Mouse (Mus musculus): Measurements from ENCODE around the gene Sds. TPM values are rescaled to one million over a fixed set of nuclear protein-coding genes. Genes with fewer than 3 reads are reported as not detected.

Sds gene
- polyA plus RNA-seq, 1 experiment from 2014 or later: not detected

DNA sequence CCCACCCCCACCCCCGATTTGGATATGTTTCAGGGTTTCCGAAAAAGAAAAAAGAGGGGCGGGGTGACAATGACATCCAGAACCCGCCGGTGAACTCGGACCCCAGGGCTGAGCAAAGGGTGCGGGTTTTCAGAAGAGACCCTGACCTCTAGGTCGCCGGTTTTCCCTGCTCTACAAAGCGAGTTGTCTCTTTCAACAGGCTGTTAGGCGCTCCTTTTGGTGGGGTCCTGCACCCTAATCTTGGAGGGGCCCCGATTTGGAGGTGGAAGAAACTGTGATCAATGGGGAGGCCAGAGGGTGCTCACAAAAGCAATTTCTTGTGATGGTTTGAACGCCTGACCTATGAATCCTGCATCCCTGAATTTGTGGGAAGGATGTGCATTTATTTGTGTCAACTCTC lies 37.9 kb upstream of the Sds start:
- Histone ChIP-seq H3K4me3 (ENCODE audit: low read length) (no peak overlapping the region), H3K4me2 (ENCODE audit: low read depth, low read length) (no peak overlapping the region), H3K9ac (ENCODE audit: low read length) (no peak overlapping the region), H3K4me1 (replicated peaks; ENCODE audit: control insufficient read depth, insufficient read depth, low read length) (peaks cover 13% of the 10 kb centered on the region; the same call in 1 of the 2 replicates), H3K27me3 (ENCODE audit: control insufficient read depth, insufficient read depth, low read depth, low read length) (peaks cover 80% of the 10 kb centered on the region), H3K36me3 (ENCODE audit: control insufficient read depth, insufficient read depth, low read length) (no peaks in the 10 kb centered on the region), H3K27ac (ENCODE audit: low read length) (no peak overlapping the region), H3K9me3 (ENCODE audit: control insufficient read depth, low read length) (no peaks in the 10 kb centered on the region)
- 2% methylated on average over 13 of the region's 13 CpGs for WGBS
- ATAC-seq (ENCODE audit: low read depth): no peak

DNA sequence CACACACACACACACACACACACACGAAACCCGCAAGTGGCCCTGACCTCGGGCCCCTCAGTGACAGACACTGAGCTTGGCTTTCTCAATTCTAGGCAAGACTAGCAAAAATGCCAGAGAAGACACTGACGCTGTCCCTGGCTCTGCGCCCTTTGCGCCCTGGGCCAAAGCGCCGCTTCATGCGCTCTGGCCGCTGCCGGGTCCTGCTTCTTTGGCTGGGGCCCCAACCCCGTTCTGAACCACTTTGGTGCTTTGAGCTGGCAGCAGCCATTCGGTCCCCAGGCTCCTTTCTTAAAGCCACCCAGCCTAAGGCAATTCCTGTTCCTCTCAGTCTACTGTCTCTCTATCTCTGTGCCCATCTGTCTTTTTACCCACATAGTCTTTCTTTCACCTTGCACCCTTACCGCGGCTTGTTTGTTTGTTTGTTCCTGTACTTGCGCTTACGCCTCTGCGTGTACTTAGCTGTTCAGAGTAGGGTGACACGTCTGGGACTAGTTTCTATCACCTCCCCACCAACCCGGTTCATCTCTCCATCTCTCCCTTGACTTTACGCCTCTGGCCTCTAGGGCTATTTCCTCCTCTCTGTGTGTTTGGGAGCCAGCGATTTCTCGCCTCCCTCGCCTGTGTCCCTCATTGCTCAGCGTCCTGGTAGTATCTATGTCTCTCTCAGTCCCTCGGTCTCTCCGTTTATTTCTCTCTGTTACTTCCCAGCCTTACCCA lies 37.2 kb upstream of the Sds start:
- H3K36me3 ChIP-seq (ENCODE audit: control insufficient read depth, insufficient read depth, low read length): no peaks in the 10 kb centered on the region
- H3K4me2 ChIP-seq (ENCODE audit: low read depth, low read length): no peak overlapping the region
- H3K9ac ChIP-seq (ENCODE audit: low read length): no peak overlapping the region
- WGBS: under 1% methylated on average over 26 of the region's 27 CpGs
- no peak for ATAC-seq (ENCODE audit: low read depth)
- H3K4me3 ChIP-seq (ENCODE audit: low read length): no peak overlapping the region
- H3K27me3 ChIP-seq (ENCODE audit: control insufficient read depth, insufficient read depth, low read depth, low read length): peaks cover 73% of the 10 kb centered on the region
- no peak overlapping the region for H3K27ac ChIP-seq (ENCODE audit: low read length)
- peaks cover 13% of the 10 kb centered on the region; the same call in 1 of the 2 replicates for H3K4me1 ChIP-seq (replicated peaks; ENCODE audit: control insufficient read depth, insufficient read depth, low read length)
- no peaks in the 10 kb centered on the region for H3K9me3 ChIP-seq (ENCODE audit: control insufficient read depth, low read length)

- Histone ChIP-seq H3K9me3 (ENCODE audit: control insufficient read depth, low read length) (no peaks in the 10 kb centered on the region), H3K27me3 (ENCODE audit: control insufficient read depth, insufficient read depth, low read depth, low read length) (peaks cover 64% of the 10 kb centered on the region), H3K9ac (ENCODE audit: low read length) (no peak overlapping the region), H3K36me3 (ENCODE audit: control insufficient read depth, insufficient read depth, low read length) (no peaks in the 10 kb centered on the region), H3K4me2 (ENCODE audit: low read depth, low read length) (peak overlapping the region; percentile 53), H3K4me3 (ENCODE audit: low read length) (peak overlapping the region; percentile 37), H3K27ac (ENCODE audit: low read length) (no peak overlapping the region), H3K4me1 (replicated peaks; ENCODE audit: control insufficient read depth, insufficient read depth, low read length) (peaks cover 13% of the 10 kb centered on the region; the same call in 1 of the 2 replicates)
- WGBS: under 1% methylated on average over 58 of the region's 61 CpGs
- ATAC-seq (ENCODE audit: low read depth): no peak
Measured at GRCm38 (mm10) chr5:120439887-120440670, 36.2 kb upstream of the Sds start.

DNA sequence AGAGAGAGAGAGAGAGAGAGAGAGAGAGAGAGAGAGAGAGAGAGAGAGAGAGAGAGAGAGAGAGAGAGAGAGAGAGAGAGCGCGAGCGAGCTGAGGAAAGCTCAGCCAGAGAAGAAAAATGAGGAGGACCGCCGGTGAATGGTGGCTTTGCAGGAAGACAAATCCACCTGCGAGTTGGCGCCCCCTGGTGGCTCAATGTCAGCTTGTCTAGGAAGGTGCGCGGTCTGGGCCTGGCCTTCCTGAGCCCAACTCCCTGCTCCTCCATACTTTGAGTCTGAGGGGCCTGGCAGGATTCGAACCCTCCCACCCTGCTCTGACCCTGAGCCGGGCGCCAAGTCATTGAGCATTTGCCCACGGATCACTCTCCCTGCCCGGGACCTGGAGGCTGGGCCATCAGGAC lies 35.6 kb upstream of the Sds start:
- H3K4me2 ChIP-seq (ENCODE audit: low read depth, low read length): peak overlapping the region; percentile 53
- no peaks in the 10 kb centered on the region for H3K36me3 ChIP-seq (ENCODE audit: control insufficient read depth, insufficient read depth, low read length)
- no peaks in the 10 kb centered on the region for H3K9me3 ChIP-seq (ENCODE audit: control insufficient read depth, low read length)
- H3K9ac ChIP-seq (ENCODE audit: low read length): no peak overlapping the region
- ATAC-seq (ENCODE audit: low read depth): peak; percentile 45; the same call in 1 of the 2 replicates
- peaks cover 13% of the 10 kb centered on the region; the same call in 1 of the 2 replicates for H3K4me1 ChIP-seq (replicated peaks; ENCODE audit: control insufficient read depth, insufficient read depth, low read length)
- H3K4me3 ChIP-seq (ENCODE audit: low read length): peak overlapping the region; percentile 37
- H3K27ac ChIP-seq (ENCODE audit: low read length): no peak overlapping the region
- peaks cover 60% of the 10 kb centered on the region for H3K27me3 ChIP-seq (ENCODE audit: control insufficient read depth, insufficient read depth, low read depth, low read length)
- WGBS: 3% methylated on average over 13 of the region's 14 CpGs

GRCm38 (mm10) chr5:120447305-120447704 lies 29.0 kb upstream of the Sds start:
- H3K9me3 ChIP-seq (ENCODE audit: control insufficient read depth, low read length): no peaks in the 10 kb centered on the region
- no peak for ATAC-seq (ENCODE audit: low read depth)
- H3K4me3 ChIP-seq (ENCODE audit: low read length): no peak overlapping the region
- no peaks in the 10 kb centered on the region for H3K4me1 ChIP-seq (replicated peaks; ENCODE audit: control insufficient read depth, insufficient read depth, low read length)
- H3K9ac ChIP-seq (ENCODE audit: low read length): no peak overlapping the region
- H3K27me3 ChIP-seq (ENCODE audit: control insufficient read depth, insufficient read depth, low read depth, low read length): peaks cover 12% of the 10 kb centered on the region
- H3K4me2 ChIP-seq (ENCODE audit: low read depth, low read length): no peak overlapping the region
- no peaks in the 10 kb centered on the region for H3K36me3 ChIP-seq (ENCODE audit: control insufficient read depth, insufficient read depth, low read length)
- no peak overlapping the region for H3K27ac ChIP-seq (ENCODE audit: low read length)
- 19% methylated on average over 13 of the region's 13 CpGs for WGBS

DNA sequence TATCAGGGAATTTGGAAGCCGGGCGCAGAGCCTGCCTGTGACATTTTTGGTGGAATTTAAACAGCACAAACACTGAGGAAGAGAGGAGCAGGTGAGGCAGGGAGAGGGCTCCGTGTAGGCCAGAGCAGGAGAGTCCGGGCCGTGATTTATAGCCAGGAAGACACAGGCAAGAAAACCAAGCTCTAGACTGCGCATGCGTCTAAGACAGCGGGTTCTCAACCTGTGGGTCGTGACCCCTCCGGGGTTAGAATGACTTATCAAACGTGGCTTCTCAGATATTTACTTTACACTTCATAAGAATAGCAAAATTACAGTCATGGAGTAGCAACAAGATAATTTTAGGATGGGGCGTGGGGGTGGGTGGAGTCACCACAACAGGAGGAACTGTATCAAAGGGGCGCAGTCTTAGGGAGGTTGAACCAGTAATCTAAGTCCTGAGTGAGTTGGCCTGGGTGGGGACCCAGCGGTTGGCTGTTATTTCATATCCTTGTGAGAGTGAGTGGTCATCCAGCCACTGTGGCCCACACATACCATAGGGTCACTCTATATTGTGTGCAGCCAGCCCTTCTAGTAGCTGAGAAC lies 21.5 kb upstream of the Sds start:
- no peak overlapping the region for H3K9ac ChIP-seq (ENCODE audit: low read length)
- no peaks in the 10 kb centered on the region for H3K9me3 ChIP-seq (ENCODE audit: control insufficient read depth, low read length)
- no peak overlapping the region for H3K4me2 ChIP-seq (ENCODE audit: low read depth, low read length)
- ATAC-seq (ENCODE audit: low read depth): no peak
- no peaks in the 10 kb centered on the region for H3K36me3 ChIP-seq (ENCODE audit: control insufficient read depth, insufficient read depth, low read length)
- no peak overlapping the region for H3K27ac ChIP-seq (ENCODE audit: low read length)
- peaks cover 15% of the 10 kb centered on the region for H3K27me3 ChIP-seq (ENCODE audit: control insufficient read depth, insufficient read depth, low read depth, low read length)
- H3K4me3 ChIP-seq (ENCODE audit: low read length): no peak overlapping the region
- 34% methylated on average over 14 of the region's 14 CpGs for WGBS
- no peaks in the 10 kb centered on the region for H3K4me1 ChIP-seq (replicated peaks; ENCODE audit: control insufficient read depth, insufficient read depth, low read length)

- Histone ChIP-seq H3K9me3 (ENCODE audit: control insufficient read depth, low read length) (no peaks in the 10 kb centered on the region), H3K27ac (ENCODE audit: low read length) (no peak overlapping the region), H3K4me1 (replicated peaks; ENCODE audit: control insufficient read depth, insufficient read depth, low read length) (no peaks in the 10 kb centered on the region), H3K36me3 (ENCODE audit: control insufficient read depth, insufficient read depth, low read length) (no peaks in the 10 kb centered on the region), H3K27me3 (ENCODE audit: control insufficient read depth, insufficient read depth, low read depth, low read length) (peaks cover 15% of the 10 kb centered on the region), H3K9ac (ENCODE audit: low read length) (no peak overlapping the region), H3K4me3 (ENCODE audit: low read length) (no peak overlapping the region), H3K4me2 (ENCODE audit: low read depth, low read length) (no peak overlapping the region)
- WGBS: 0% methylated on average over 1 of the region's 1 CpGs
- no peak for ATAC-seq (ENCODE audit: low read depth)
Measured at GRCm38 (mm10) chr5:120456253-120456652, 20.1 kb upstream of the Sds start.

DNA sequence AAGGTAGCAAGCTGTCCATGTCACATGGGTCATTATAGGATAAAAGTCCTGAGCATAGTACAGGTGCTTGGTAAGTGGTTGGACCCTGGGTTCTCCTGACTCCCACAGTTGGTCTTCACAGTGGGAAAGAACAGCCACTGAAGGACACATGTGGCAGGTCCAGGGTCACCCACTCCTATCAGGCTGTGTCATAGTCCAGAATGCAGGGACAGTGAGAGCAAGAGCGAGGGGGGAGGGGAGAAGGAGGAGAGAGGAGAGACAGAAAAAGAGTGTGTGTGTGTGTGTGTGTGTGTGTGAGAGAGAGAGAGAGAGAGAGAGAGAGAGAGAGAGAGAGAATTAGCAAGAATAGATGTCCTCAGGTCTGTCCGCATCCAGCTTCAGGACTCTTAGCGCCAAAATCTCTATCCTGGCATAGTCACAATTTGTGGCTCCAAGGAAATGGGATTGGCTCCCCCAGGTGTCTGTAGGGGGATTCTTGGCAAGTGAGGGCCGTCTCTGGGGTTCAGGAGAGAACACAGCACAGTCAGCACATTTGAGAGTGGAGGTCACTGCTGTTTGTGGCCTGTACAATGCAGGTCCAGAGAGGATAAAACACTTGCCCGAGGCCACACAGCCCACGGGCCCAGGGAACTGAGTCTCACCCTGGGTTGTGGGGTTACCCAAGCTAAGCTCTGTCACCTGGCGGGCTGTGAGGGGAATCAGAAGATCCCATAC lies 19.3 kb upstream of the Sds start:
- H3K36me3 ChIP-seq (ENCODE audit: control insufficient read depth, insufficient read depth, low read length): no peaks in the 10 kb centered on the region
- no peak overlapping the region for H3K4me3 ChIP-seq (ENCODE audit: low read length)
- peaks cover 15% of the 10 kb centered on the region for H3K27me3 ChIP-seq (ENCODE audit: control insufficient read depth, insufficient read depth, low read depth, low read length)
- H3K9me3 ChIP-seq (ENCODE audit: control insufficient read depth, low read length): no peaks in the 10 kb centered on the region
- no peak overlapping the region for H3K9ac ChIP-seq (ENCODE audit: low read length)
- H3K4me1 ChIP-seq (replicated peaks; ENCODE audit: control insufficient read depth, insufficient read depth, low read length): no peaks in the 10 kb centered on the region
- WGBS: 46% methylated on average over 7 of the region's 7 CpGs
- no peak overlapping the region for H3K27ac ChIP-seq (ENCODE audit: low read length)
- ATAC-seq (ENCODE audit: low read depth): no peak
- H3K4me2 ChIP-seq (ENCODE audit: low read depth, low read length): no peak overlapping the region

DNA sequence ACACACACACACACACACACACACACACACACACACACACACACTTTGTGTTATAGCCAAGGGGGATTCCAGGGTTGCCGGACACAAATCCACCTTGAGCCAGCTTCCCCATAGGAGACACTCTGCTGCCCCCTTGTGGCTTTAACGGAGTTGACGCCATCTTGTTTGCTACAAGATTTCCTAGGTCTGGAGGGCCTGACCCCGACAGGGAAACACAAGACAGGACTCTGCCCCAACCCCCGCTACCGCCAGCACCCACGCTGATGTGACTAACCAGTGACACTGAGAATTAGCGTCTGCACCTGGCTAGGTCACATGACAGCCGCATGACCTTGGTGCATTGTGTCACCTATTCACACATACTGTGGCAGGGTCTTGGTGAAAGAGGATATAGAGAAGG lies 18.7 kb upstream of the Sds start:
- no peak for ATAC-seq (ENCODE audit: low read depth)
- 7% methylated on average over 9 of the region's 9 CpGs for WGBS
- no peaks in the 10 kb centered on the region for H3K36me3 ChIP-seq (ENCODE audit: control insufficient read depth, insufficient read depth, low read length)
- no peak overlapping the region for H3K9ac ChIP-seq (ENCODE audit: low read length)
- H3K4me3 ChIP-seq (ENCODE audit: low read length): no peak overlapping the region
- H3K4me2 ChIP-seq (ENCODE audit: low read depth, low read length): no peak overlapping the region
- no peak overlapping the region for H3K27ac ChIP-seq (ENCODE audit: low read length)
- H3K4me1 ChIP-seq (replicated peaks; ENCODE audit: control insufficient read depth, insufficient read depth, low read length): no peaks in the 10 kb centered on the region
- no peaks in the 10 kb centered on the region for H3K9me3 ChIP-seq (ENCODE audit: control insufficient read depth, low read length)
- H3K27me3 ChIP-seq (ENCODE audit: control insufficient read depth, insufficient read depth, low read depth, low read length): peaks cover 15% of the 10 kb centered on the region

Measured in lung, embryonic 16.5 days (tissue).